Mouse (Mus musculus) activated CD4-positive, CD25-positive, alpha-beta regulatory T cell (primary cell): ENCODE measurements around the gene Gnb1. TPM values are rescaled to one million over a fixed set of nuclear protein-coding genes. Genes with fewer than 3 reads are reported as not detected.

ENCODE experiments used
- polyA plus RNA-seq, 2 experiments: library from polyadenylated mRNA; unstranded; fragments of 100-300 nt; shearing (Covaris generic); gene quantifications; one replicate each; pipeline ENCODE4 v1.2.1; 2017

The Gnb1 gene
- 100 to 1,000 TPM; 375 to 448 TPM for polyA plus RNA-seq

GRCm38 (mm10) chr4:155490990-155491504, at the start of gene Gnb1:
Gene Gnb1 (plus strand): TSS chr4:155491361.

DNA sequence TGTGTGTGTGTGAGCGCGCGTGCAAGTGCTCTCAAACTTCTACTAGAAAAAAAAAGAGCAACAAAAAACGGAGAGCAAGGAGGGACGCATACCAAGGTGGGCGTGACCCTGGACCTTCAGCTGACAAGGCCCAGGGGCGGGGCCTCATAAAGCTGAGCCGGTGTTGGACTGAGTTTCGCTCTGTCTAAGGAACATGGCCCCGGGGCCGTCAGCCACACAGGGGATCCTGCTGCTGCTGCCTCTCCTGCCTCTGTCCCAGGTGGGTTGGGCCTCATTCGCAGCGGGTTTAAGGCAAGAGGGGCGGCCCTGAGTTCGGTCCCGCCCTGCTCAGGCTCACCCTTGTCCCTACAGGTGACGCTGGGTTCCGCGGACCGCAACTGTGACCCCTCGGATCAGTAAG, 22.2 kb upstream of the Gnb1 start, which contains the start of gene Tmem52:
Tmem52 (plus strand) TSS at position 163 of the 400 bp plus-strand sequence.

DNA sequence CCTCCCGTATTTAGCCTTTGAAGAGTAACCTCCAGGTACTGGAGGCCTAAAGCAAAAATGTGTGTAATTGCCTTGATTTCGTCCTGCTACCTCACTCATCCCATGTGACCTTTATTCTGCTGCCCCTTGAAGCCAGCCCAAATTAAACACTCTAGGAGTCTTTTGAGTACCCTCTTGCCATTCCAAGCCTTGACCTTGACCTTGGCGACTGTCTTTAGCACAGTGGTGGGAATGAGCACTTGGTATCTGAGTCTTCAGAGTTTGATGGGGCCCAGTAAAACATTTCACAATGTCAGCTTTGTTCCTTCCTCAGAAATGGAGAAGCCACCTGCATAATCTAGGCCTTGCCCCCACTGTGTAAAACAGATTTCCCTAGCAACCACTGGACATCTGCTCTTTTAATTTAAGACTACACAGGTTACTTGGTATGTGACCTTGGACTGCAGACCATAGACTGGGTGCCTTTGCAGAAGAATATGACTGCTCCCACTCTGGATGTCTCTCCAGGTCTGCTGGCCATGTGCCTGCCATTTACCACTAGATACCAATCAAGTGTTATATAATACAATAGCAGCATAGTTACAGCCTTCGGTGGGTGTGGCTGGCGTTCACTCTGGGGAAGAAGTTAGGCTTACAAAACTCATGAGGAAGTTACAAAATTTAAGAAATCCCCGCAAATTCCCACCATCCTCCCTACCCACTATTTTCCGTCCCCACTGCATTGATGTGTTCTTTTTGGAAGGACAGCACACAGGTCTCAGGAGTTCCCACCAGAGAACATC, 70.7 kb downstream of the Gnb1 start, which contains the start of gene Nadk:
Nadk (plus strand) TSS at position 718 of the 782 bp plus-strand sequence.

DNA sequence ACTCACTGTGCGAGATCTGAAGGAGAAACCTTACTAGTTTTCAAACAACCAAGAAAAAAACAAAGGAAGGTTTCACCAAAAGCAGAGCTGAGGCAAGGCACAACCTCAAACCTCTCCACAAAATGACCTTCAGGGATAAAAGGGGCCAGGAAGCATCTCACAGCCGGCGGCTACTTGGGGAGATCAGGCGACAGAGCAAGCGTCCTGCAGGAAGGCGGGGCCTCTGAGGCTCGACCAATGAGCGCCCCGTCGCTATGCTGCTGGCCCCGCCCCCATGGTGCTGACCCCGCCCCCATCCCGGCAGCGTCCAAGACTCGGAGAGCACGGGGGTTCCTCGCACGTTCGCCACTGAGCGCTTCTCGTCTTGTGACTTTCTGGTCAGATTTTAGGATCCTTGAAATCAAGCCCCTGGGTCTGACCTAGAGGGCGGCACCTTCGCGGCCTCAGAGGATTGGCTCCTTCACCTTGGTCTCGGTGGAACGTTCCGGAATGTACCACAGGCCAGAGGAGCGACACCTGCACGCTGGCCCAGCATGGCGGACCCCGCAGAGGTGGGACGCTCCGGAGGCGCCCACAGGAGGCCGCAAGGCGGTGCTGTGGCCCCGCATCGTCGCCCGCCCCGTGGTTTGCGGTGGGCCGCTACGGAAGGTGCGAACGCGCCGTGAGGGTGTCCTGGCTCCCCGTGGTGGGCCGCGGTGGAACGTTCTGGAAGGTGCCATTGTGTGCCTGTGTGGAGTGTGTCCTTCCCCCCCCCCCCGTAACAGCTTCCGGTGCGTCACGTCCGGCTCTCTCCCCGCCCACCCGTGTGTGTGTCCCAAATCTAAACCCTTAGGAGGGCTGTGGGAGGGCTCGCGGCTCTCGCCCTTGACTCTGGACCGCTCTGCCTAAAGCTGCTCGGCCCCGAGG, 110.2 kb downstream of the Gnb1 start, which contains the start of gene Slc35e2:
Slc35e2 (plus strand) TSS at position 326 of the 906 bp plus-strand sequence.

Other genes with a start within 250 kb of the Gnb1 start
- 100 to 1,000 TPM; 102 TPM for gene Faap20, start 241.6 kb upstream of the Gnb1 start, polyA plus RNA-seq
- gene Prkcz, start 130.0 kb upstream of the Gnb1 start, polyA plus RNA-seq: 10 to 100 TPM; 29.5 to 35.9 TPM
- under 1 TPM; 0.13 to 0.71 TPM for gene Gabrd, start 93.2 kb upstream of the Gnb1 start, polyA plus RNA-seq
- gene Cfap74, start 82.2 kb upstream of the Gnb1 start, polyA plus RNA-seq: 1 to 10 TPM; 2.2 to 3.1 TPM
- gene Tmem52, start 22.2 kb upstream of the Gnb1 start, polyA plus RNA-seq: under 1 TPM in 1 of 2 experiments, not detected in 1; 0.20 TPM
- 100 to 1,000 TPM in 1 of 2 experiments, 10 to 100 TPM in 1; 95.0 to 127 TPM for gene Nadk, start 71.0 kb downstream of the Gnb1 start, polyA plus RNA-seq
- gene Slc35e2, start 110.1 kb downstream of the Gnb1 start, polyA plus RNA-seq: 10 to 100 TPM in 1 of 2 experiments, 1 to 10 TPM in 1; 8.8 to 10.8 TPM
- gene Cdk11b, start 133.5 kb downstream of the Gnb1 start, polyA plus RNA-seq: 100 to 1,000 TPM; 107 to 146 TPM
- gene Gm10563, start 154.0 kb downstream of the Gnb1 start, polyA plus RNA-seq: not detected
- 1 to 10 TPM in 1 of 2 experiments, under 1 TPM in 1; 0.26 to 1.1 TPM for gene Mmp23, start 162.0 kb downstream of the Gnb1 start, polyA plus RNA-seq
- 10 to 100 TPM; 21.5 to 27.7 TPM for gene Mib2, start 177.8 kb downstream of the Gnb1 start, polyA plus RNA-seq
- 10 to 100 TPM in 1 of 2 experiments, 1 to 10 TPM in 1; 7.2 to 41.1 TPM for gene Fndc10, start 203.0 kb downstream of the Gnb1 start, polyA plus RNA-seq
- gene Ssu72, start 213.4 kb downstream of the Gnb1 start, polyA plus RNA-seq: 100 to 1,000 TPM; 177 to 184 TPM
- 1 to 10 TPM; 1.2 to 1.5 TPM for gene Tmem240, start 243.4 kb downstream of the Gnb1 start, polyA plus RNA-seq